9 mouse cellular contexts compared by ENCODE assay signal in genomic region chr1:191172487-191172886, GRCm38 (mm10). TPM values are rescaled to one million over a fixed set of nuclear protein-coding genes. Genes with fewer than 3 reads are reported as not detected.
DNase-seq lines count a peak whose midpoint lies in the region; ATAC-seq and TF ChIP-seq lines count a peak whose summit lies in the region.
"Had no signal": no experiment of that assay in that cellular context is flagged by ENCODE, and none has a peak within 500 bp of the region (broad histone marks: within the 10 kb centered on the region; RNA-seq: fewer than 3 reads in every experiment).

No protein-coding gene starts in this region.

- H3K27me3 ChIP-seq in limb, embryonic 14.5 days (ENCODE audit: control insufficient read depth, insufficient read depth, low read length) = no peaks in the 10 kb centered on the region

- H3K4me1 ChIP-seq in limb, embryonic 14.5 days (ENCODE audit: control insufficient read depth, insufficient read depth, low read length) = peaks cover under 1% of the 10 kb centered on the region; the same call in 1 of the 2 replicates

- no peak overlapping the region for H3K27ac ChIP-seq in limb, embryonic 14.5 days (replicated peaks; ENCODE audit: low read depth, low read length)

- H3K36me3 ChIP-seq in limb, embryonic 14.5 days (ENCODE audit: control insufficient read depth, insufficient read depth, low read length) = no peaks in the 10 kb centered on the region

- TF ChIP-seq POLR2A in limb, embryonic 14.5 days (IDR thresholded peaks at IDR 0.05; ENCODE audit: borderline replicate concordance, extremely low read depth, insufficient read depth, insufficient read length) = no peak

- H3K4me2 ChIP-seq in limb, embryonic 14.5 days (replicated peaks; ENCODE audit: low read depth, low read length, severe bottlenecking) = no peak overlapping the region

- peak; percentile 69 for DNase-seq in kidney, postnatal 10 days
- no peak for DNase-seq in kidney, adult 11 months
- DNase-seq in Muller cell, postnatal 12 days (ENCODE audit: inconsistent ontology term) = peak; percentile 34
- peak; percentile 57 for DNase-seq in embryo, embryonic 11 days
- DNase-seq in limb, embryonic 14.5 days (ENCODE audit: low spot score) = peak; percentile 49
- no peak for DNase-seq in cerebellum, adult 11 months

- H3K9ac ChIP-seq in limb, embryonic 14.5 days (ENCODE audit: low read depth, low read length, severe bottlenecking) = no peak overlapping the region

- H3K4me3 ChIP-seq in limb, embryonic 14.5 days (replicated peaks; ENCODE audit: low read length) = no peak overlapping the region

- no peak for ATAC-seq in limb, embryonic 14.5 days (ENCODE audit: low FRiP score, low read depth)
- ATAC-seq in erythroblast, adult 5-6 weeks (replicated peaks; ENCODE audit: low FRiP score, poor library complexity, severe bottlenecking) = no peak
- no peak for ATAC-seq in inflammation-experienced regulatory T-cells, adult 6 months

- WGBS in limb, embryonic 14.5 days = 15% methylated on average over 6 of the region's 6 CpGs

- H3K9me3 ChIP-seq in limb, embryonic 14.5 days (ENCODE audit: control insufficient read depth, low read length) = no peaks in the 10 kb centered on the region

RNA-seq across cellular contexts. Expression of gene Fam71a, which starts 7.9 kb away (rescaled TPM):
- not detected in 2 replicates for polyA plus RNA-seq in limb, embryonic 14.5 days (2012; rRNA removed)
- not detected in 2 replicates for polyA plus RNA-seq in limb, embryonic 14.5 days (2014; fragmentation: Nextera tagmentation; extraction: Ambion mirVana)
- total RNA-seq in erythroblast, adult 5-6 weeks (2015; ENCODE audit: low replicate concordance) = not detected in 2 replicates
- total RNA-seq in erythroblast, adult 5-6 weeks (2017; ENCODE audit: low replicate concordance) = not detected in 2 replicates
- not detected for polyA plus RNA-seq in inflammation-experienced regulatory T-cells, adult 6 months (2017; shearing (Covaris generic))
- polyA plus RNA-seq: intestine, embryonic 14.5 days had no signal

RNA-seq across cellular contexts. Expression of gene Atf3, which starts 45.4 kb away (rescaled TPM):
- 4.4 and 5.0 TPM in 2 replicates for polyA plus RNA-seq in limb, embryonic 14.5 days (2012; rRNA removed)
- polyA plus RNA-seq in limb, embryonic 14.5 days (2014; fragmentation: Nextera tagmentation; extraction: Ambion mirVana) = 5.6 and 5.9 TPM in 2 replicates
- total RNA-seq in erythroblast, adult 5-6 weeks (2015; ENCODE audit: low replicate concordance) = 0.42 and 6.0 TPM in 2 replicates
- 3.2 and 13.4 TPM in 2 replicates for total RNA-seq in erythroblast, adult 5-6 weeks (2017; ENCODE audit: low replicate concordance)
- polyA plus RNA-seq in inflammation-experienced regulatory T-cells, adult 6 months (2017; shearing (Covaris generic)) = not detected

Comparison
In these comparisons a context has a peak if more than half of its experiments do, and no peak if none do; other contexts are left out.
1. DNase-seq: peak in kidney, postnatal 10 days (single experiment), Muller cell, postnatal 12 days (single experiment), embryo, embryonic 11 days (single experiment) and limb, embryonic 14.5 days (single experiment); none in kidney, adult 11 months (single experiment) and cerebellum, adult 11 months (single experiment).
2. RNA of gene Atf3, which starts 45.4 kb away (polyA plus RNA-seq): 4.4 to 5.9 TPM in limb, embryonic 14.5 days; not detected in inflammation-experienced regulatory T-cells, adult 6 months; every median in the first group is over 4 times any median in the second.